In genomic region chr9:75267147-75267546, GRCm38 (mm10) we compare ENCODE assay signal across 25 mouse cellular contexts. TPM values are rescaled to one million over a fixed set of nuclear protein-coding genes. Genes with fewer than 3 reads are reported as not detected.
DNase-seq lines count a peak whose midpoint lies in the region; ATAC-seq and TF ChIP-seq lines count a peak whose summit lies in the region.
"Had no signal": no experiment of that assay in that cellular context is flagged by ENCODE, and none has a peak within 500 bp of the region (broad histone marks: within the 10 kb centered on the region; RNA-seq: fewer than 3 reads in every experiment).

No protein-coding gene starts in this region.

- no peaks in the 10 kb centered on the region for H3K27me3 ChIP-seq in liver, postnatal 0 days (ENCODE audit: insufficient read depth, low read length)
- H3K27me3 ChIP-seq in liver, embryonic 12.5 days (replicated peaks): no peaks in the 10 kb centered on the region
- H3K27me3 ChIP-seq in hindbrain, embryonic 16.5 days (replicated peaks; ENCODE audit: control insufficient read depth, insufficient read depth, low read length): no peaks in the 10 kb centered on the region
- H3K27me3 ChIP-seq: CH12.LX; embryonic facial prominence, embryonic 12.5 days; embryonic facial prominence, embryonic 15.5 days; hindbrain, embryonic 12.5 days had no signal

- H3K9ac ChIP-seq in liver, postnatal 0 days (replicated peaks): no peak overlapping the region
- no peak overlapping the region for H3K9ac ChIP-seq in liver, embryonic 12.5 days
- no peak overlapping the region for H3K9ac ChIP-seq in hindbrain, embryonic 16.5 days (ENCODE audit: low read depth, low read length)
- H3K9ac ChIP-seq: embryonic facial prominence, embryonic 12.5 days; embryonic facial prominence, embryonic 15.5 days; forebrain, postnatal 0 days; hindbrain, embryonic 12.5 days had no signal

- H3K9me3 ChIP-seq in liver, postnatal 0 days (ENCODE audit: low read length): no peaks in the 10 kb centered on the region
- no peaks in the 10 kb centered on the region for H3K9me3 ChIP-seq in liver, embryonic 12.5 days (replicated peaks)
- H3K9me3 ChIP-seq in hindbrain, embryonic 16.5 days (ENCODE audit: control insufficient read depth, low read length): no peaks in the 10 kb centered on the region
- H3K9me3 ChIP-seq: embryonic facial prominence, embryonic 12.5 days; embryonic facial prominence, embryonic 15.5 days; G1E; hindbrain, embryonic 12.5 days had no signal

- H3K27ac ChIP-seq in layer of hippocampus, adult 2 months: no peak overlapping the region
- H3K27ac ChIP-seq in liver, postnatal 0 days (ENCODE audit: low read depth): no peak overlapping the region
- no peak overlapping the region for H3K27ac ChIP-seq in liver, embryonic 12.5 days
- no peak overlapping the region for H3K27ac ChIP-seq in hindbrain, embryonic 16.5 days (ENCODE audit: low read depth, low read length)
- H3K27ac ChIP-seq: embryonic facial prominence, embryonic 12.5 days; embryonic facial prominence, embryonic 15.5 days; gastrocnemius, adult 2 months; hindbrain, embryonic 12.5 days had no signal

- no peak overlapping the region for H3K4me3 ChIP-seq in layer of hippocampus, adult 2 months
- H3K4me3 ChIP-seq in liver, postnatal 0 days (ENCODE audit: low read depth, low read length): no peak overlapping the region
- no peak overlapping the region for H3K4me3 ChIP-seq in liver, embryonic 12.5 days
- no peak overlapping the region for H3K4me3 ChIP-seq in hindbrain, embryonic 16.5 days (ENCODE audit: low read length)
- H3K4me3 ChIP-seq: embryonic facial prominence, embryonic 12.5 days; embryonic facial prominence, embryonic 15.5 days; gastrocnemius, adult 2 months; hindbrain, embryonic 12.5 days had no signal

- peak; percentile 73 for ATAC-seq in liver, postnatal 0 days
- no peak for ATAC-seq in liver, embryonic 12.5 days
- no peak for ATAC-seq in hindbrain, embryonic 16.5 days
- ATAC-seq: forebrain, embryonic 14.5 days; forebrain, postnatal 0 days had no signal

- H3K4me2 ChIP-seq in liver, postnatal 0 days (ENCODE audit: low read depth, low read length): no peak overlapping the region
- H3K4me2 ChIP-seq in liver, embryonic 12.5 days: no peak overlapping the region
- no peak overlapping the region for H3K4me2 ChIP-seq in hindbrain, embryonic 16.5 days (ENCODE audit: low read length)
- H3K4me2 ChIP-seq: embryonic facial prominence, embryonic 12.5 days; embryonic facial prominence, embryonic 15.5 days; heart, embryonic 11.5 days; hindbrain, embryonic 12.5 days had no signal

- no peak for DNase-seq in layer of hippocampus, adult 2 months (ENCODE audit: low spot score in 2 of 2)
- DNase-seq in layer of hippocampus, adult 18-20 months (ENCODE audit: low spot score in 2 of 2): no peak
- no peak for DNase-seq in liver, postnatal 0 days
- DNase-seq in retina, embryonic 14.5 days (ENCODE audit: low spot score): peak; percentile 15
- no peak for DNase-seq in retina, postnatal 1 day
- DNase-seq: adrenal gland, adult 2 months; adrenal gland, postnatal 14 days; B cell, adult 2 months; cerebellum, adult 11 months; cerebellum, adult 2 months; cerebellum, adult 9-11 months; cerebellum, postnatal 25 days; forebrain, postnatal 0 days; gastrocnemius, adult 2 months; gastrocnemius, postnatal 14 days; heart, adult 11 months had no signal

- H3K4me1 ChIP-seq in liver, postnatal 0 days (ENCODE audit: insufficient read depth): peaks cover 5% of the 10 kb centered on the region; the same call in 1 of the 2 replicates
- H3K4me1 ChIP-seq in liver, embryonic 12.5 days: peaks cover 16% of the 10 kb centered on the region
- H3K4me1 ChIP-seq in hindbrain, embryonic 16.5 days (ENCODE audit: control insufficient read depth, insufficient read depth, low read depth, low read length): no peaks in the 10 kb centered on the region; the same call in 1 of the 2 replicates
- H3K4me1 ChIP-seq: embryonic facial prominence, embryonic 15.5 days had no signal

- TF ChIP-seq EP300 in liver, postnatal 0 days (IDR thresholded peaks at IDR 0.05; ENCODE audit: low read depth): no peak

- no peaks in the 10 kb centered on the region for H3K36me3 ChIP-seq in liver, postnatal 0 days (replicated peaks; ENCODE audit: insufficient read depth, low read length)
- no peaks in the 10 kb centered on the region for H3K36me3 ChIP-seq in liver, embryonic 12.5 days
- H3K36me3 ChIP-seq in hindbrain, embryonic 16.5 days (ENCODE audit: control insufficient read depth, insufficient read depth, low read length): no peaks in the 10 kb centered on the region
- H3K36me3 ChIP-seq: embryonic facial prominence, embryonic 12.5 days; embryonic facial prominence, embryonic 15.5 days; G1E; hindbrain, embryonic 12.5 days had no signal

- WGBS in liver, postnatal 0 days (ENCODE audit: insufficient replicate concordance): 60% methylated on average over 6 of the region's 6 CpGs
- WGBS in liver, embryonic 12.5 days (ENCODE audit: insufficient replicate concordance): 64% methylated on average over 6 of the region's 6 CpGs
- WGBS in hindbrain, embryonic 16.5 days: 72% methylated on average over 6 of the region's 6 CpGs

- TF ChIP-seq CTCF in layer of hippocampus, adult 2 months (conservative IDR thresholded peaks at IDR 0.05): peak; percentile 56
- peak; percentile 16; the same call in 1 of the 2 replicates for TF ChIP-seq CTCF in liver, postnatal 0 days (IDR thresholded peaks at IDR 0.05; ENCODE audit: low read depth)

RNA-seq across cellular contexts. Expression of gene Myo5c, which starts 35.3 kb away (rescaled TPM):
- total RNA-seq in layer of hippocampus, adult 2 months (2021): under 1 TPM; 0.59 to 0.81 TPM
- total RNA-seq in layer of hippocampus, adult 18-20 months (2021): under 1 TPM; 0.43 to 0.87 TPM
- polyA plus RNA-seq in liver, postnatal 0 days (2015; fragmentation: Nextera tagmentation; extraction: Ambion mirVana): 0.33 and 0.48 TPM in 2 replicates
- 0.41 and 0.49 TPM in 2 replicates for polyA plus RNA-seq in liver, embryonic 12.5 days (2016; fragmentation: Nextera tagmentation; extraction: Ambion mirVana)
- 0.41 and 0.51 TPM in 2 replicates for polyA plus RNA-seq in hindbrain, embryonic 16.5 days (2015; fragmentation: Nextera tagmentation; extraction: Ambion mirVana)
- polyA plus RNA-seq: G1E had no signal

RNA-seq across cellular contexts. Expression of gene Gnb5, which starts 38.9 kb away (rescaled TPM):
- 100 to 1,000 TPM; 125 to 127 TPM for total RNA-seq in layer of hippocampus, adult 2 months (2021)
- 100 to 1,000 TPM; 130 to 135 TPM for total RNA-seq in layer of hippocampus, adult 18-20 months (2021)
- 1.8 and 2.4 TPM in 2 replicates for polyA plus RNA-seq in liver, postnatal 0 days (2015; fragmentation: Nextera tagmentation; extraction: Ambion mirVana)
- 3.5 and 3.9 TPM in 2 replicates for polyA plus RNA-seq in liver, embryonic 12.5 days (2016; fragmentation: Nextera tagmentation; extraction: Ambion mirVana)
- polyA plus RNA-seq in hindbrain, embryonic 16.5 days (2015; fragmentation: Nextera tagmentation; extraction: Ambion mirVana): 89.1 and 97.7 TPM in 2 replicates
- polyA plus RNA-seq: G1E had no signal

Comparison
In these comparisons a context has a peak if more than half of its experiments do, and no peak if none do; other contexts are left out.
1. RNA of gene Gnb5, which starts 38.9 kb away (polyA plus RNA-seq): 89.1 to 97.7 TPM in hindbrain, embryonic 16.5 days; 3.5 to 3.9 TPM in liver, embryonic 12.5 days and 1.8 to 2.4 TPM in liver, postnatal 0 days; every median in the first group is over 10 times any median in the second.